Mouse (Mus musculus): ENCODE data around the gene Inava. TPM values are rescaled to one million over a fixed set of nuclear protein-coding genes. Genes with fewer than 3 reads are reported as not detected.
A peak's percentile ranks its signal among the peaks of the same experiment; 100 is the strongest.

Gene Inava
- polyA plus RNA-seq, 1 experiment from 2014 or later, result 13.3 TPM

- 15% methylated on average over 13 of the region's 13 CpGs for WGBS
- Histone ChIP-seq H3K36me3 (ENCODE audit: insufficient read depth, low read length) (no peaks in the 10 kb centered on the region), H3K4me2 (ENCODE audit: low read length) (peak overlapping the region; percentile 41), H3K4me1 (replicated peaks; ENCODE audit: insufficient read depth, low read length) (peaks cover 12% of the 10 kb centered on the region; the same call in 1 of the 2 replicates), H3K27ac (no peak overlapping the region), H3K4me3 (replicated peaks; ENCODE audit: low read depth, low read length) (no peak overlapping the region), H3K27me3 (ENCODE audit: insufficient read depth, low read length) (no peaks in the 10 kb centered on the region), H3K9me3 (replicated peaks; ENCODE audit: low read length) (no peaks in the 10 kb centered on the region), H3K9ac (ENCODE audit: low read depth, low read length) (no peak overlapping the region)
- ATAC-seq (replicated peaks; ENCODE audit: low FRiP score, low read depth) (peak; percentile 19), DNase-seq (ENCODE audit: low spot score) (peak; percentile 42)
- TF ChIP-seq CTCF (IDR thresholded peaks at IDR 0.05; ENCODE audit: low read depth), result no peak
Measured at GRCm38 (mm10) chr1:136174101-136174606, 59.9 kb downstream of the Inava start.

- WGBS, result 69% methylated on average over 12 of the region's 12 CpGs
- TF ChIP-seq CTCF (IDR thresholded peaks at IDR 0.05; ENCODE audit: low read depth), result no peak
- DNase-seq (ENCODE audit: low spot score) (no peak), ATAC-seq (replicated peaks; ENCODE audit: low FRiP score, low read depth) (peak; percentile 19; the same call in 1 of the 2 replicates)
- Histone ChIP-seq H3K9me3 (replicated peaks; ENCODE audit: low read length) (no peaks in the 10 kb centered on the region), H3K4me2 (ENCODE audit: low read length) (no peak overlapping the region), H3K27ac (no peak overlapping the region), H3K27me3 (ENCODE audit: insufficient read depth, low read length) (no peaks in the 10 kb centered on the region), H3K36me3 (ENCODE audit: insufficient read depth, low read length) (no peaks in the 10 kb centered on the region), H3K4me1 (replicated peaks; ENCODE audit: insufficient read depth, low read length) (peaks cover 12% of the 10 kb centered on the region; the same call in 1 of the 2 replicates), H3K4me3 (replicated peaks; ENCODE audit: low read depth, low read length) (no peak overlapping the region), H3K9ac (ENCODE audit: low read depth, low read length) (no peak overlapping the region)
Measured at GRCm38 (mm10) chr1:136172696-136173095, 61.4 kb downstream of the Inava start.

- H3K27ac ChIP-seq, result no peak overlapping the region
- 1% methylated on average over 5 of the region's 5 CpGs for WGBS
- no peak overlapping the region for H3K4me2 ChIP-seq (ENCODE audit: low read length)
Measured at GRCm38 (mm10) chr1:136170109-136170508, 64.0 kb downstream of the Inava start.

GRCm38 (mm10) chr1:136167657-136168056 is 66.4 kb downstream of the Inava start:
- Histone ChIP-seq H3K4me1 (replicated peaks; ENCODE audit: insufficient read depth, low read length) (no peaks in the 10 kb centered on the region), H3K4me3 (replicated peaks; ENCODE audit: low read depth, low read length) (no peak overlapping the region), H3K27me3 (ENCODE audit: insufficient read depth, low read length) (no peaks in the 10 kb centered on the region), H3K36me3 (ENCODE audit: insufficient read depth, low read length) (no peaks in the 10 kb centered on the region), H3K9me3 (replicated peaks; ENCODE audit: low read length) (no peaks in the 10 kb centered on the region), H3K4me2 (ENCODE audit: low read length) (no peak overlapping the region), H3K9ac (ENCODE audit: low read depth, low read length) (no peak overlapping the region), H3K27ac (no peak overlapping the region)
- WGBS, result 65% methylated on average over 8 of the region's 8 CpGs
- ATAC-seq (replicated peaks; ENCODE audit: low FRiP score, low read depth), result no peak
- peak; percentile 62 for DNase-seq (ENCODE audit: low spot score)
- TF ChIP-seq CTCF (IDR thresholded peaks at IDR 0.05; ENCODE audit: low read depth), result peak; percentile 68

More at GRCm38 (mm10) chr1:136170109-136170508, 64.0 kb downstream of the Inava start:
- TF ChIP-seq CTCF (IDR thresholded peaks at IDR 0.05; ENCODE audit: low read depth), result peak; percentile 98
- Histone ChIP-seq H3K4me3 (replicated peaks; ENCODE audit: low read depth, low read length) (no peak overlapping the region), H3K4me1 (replicated peaks; ENCODE audit: insufficient read depth, low read length) (peaks cover 12% of the 10 kb centered on the region; the same call in 1 of the 2 replicates), H3K36me3 (ENCODE audit: insufficient read depth, low read length) (no peaks in the 10 kb centered on the region), H3K27me3 (ENCODE audit: insufficient read depth, low read length) (no peaks in the 10 kb centered on the region), H3K9ac (ENCODE audit: low read depth, low read length) (no peak overlapping the region), H3K9me3 (replicated peaks; ENCODE audit: low read length) (no peaks in the 10 kb centered on the region)
- ATAC-seq (replicated peaks; ENCODE audit: low FRiP score, low read depth) (peak; percentile 61), DNase-seq (ENCODE audit: low spot score) (peak; percentile 92)

GRCm38 (mm10) chr1:136165436-136165835 is 68.6 kb downstream of the Inava start:
- no peak for ATAC-seq (replicated peaks; ENCODE audit: low FRiP score, low read depth)
- H3K4me3 ChIP-seq (replicated peaks; ENCODE audit: low read depth, low read length), result no peak overlapping the region

More at GRCm38 (mm10) chr1:136165436-136165835, 68.6 kb downstream of the Inava start:
- Histone ChIP-seq H3K36me3 (ENCODE audit: insufficient read depth, low read length) (no peaks in the 10 kb centered on the region), H3K27ac (no peak overlapping the region), H3K9ac (ENCODE audit: low read depth, low read length) (no peak overlapping the region), H3K4me2 (ENCODE audit: low read length) (no peak overlapping the region), H3K4me1 (replicated peaks; ENCODE audit: insufficient read depth, low read length) (no peaks in the 10 kb centered on the region), H3K9me3 (replicated peaks; ENCODE audit: low read length) (no peaks in the 10 kb centered on the region), H3K27me3 (ENCODE audit: insufficient read depth, low read length) (no peaks in the 10 kb centered on the region)
- no peak for DNase-seq (ENCODE audit: low spot score)
- no peak for TF ChIP-seq CTCF (IDR thresholded peaks at IDR 0.05; ENCODE audit: low read depth)
- 75% methylated on average over 2 of the region's 2 CpGs for WGBS

Other genes starting within 250 kb of the Inava start
- 0.20 and 0.25 TPM in 2 replicates for gene Igfn1, start 227.9 kb downstream of the Inava start, polyA plus RNA-seq (2015; fragmentation: Nextera tagmentation; extraction: Ambion mirVana)
- 223 and 242 TPM in 2 replicates for gene Tmem9, start 226.1 kb downstream of the Inava start, polyA plus RNA-seq (2015; fragmentation: Nextera tagmentation; extraction: Ambion mirVana)
- not detected in 2 replicates for gene Ascl5, start 183.5 kb downstream of the Inava start, polyA plus RNA-seq (2015; fragmentation: Nextera tagmentation; extraction: Ambion mirVana)
- gene Cacna1s, start 181.5 kb downstream of the Inava start, polyA plus RNA-seq (2015; fragmentation: Nextera tagmentation; extraction: Ambion mirVana), result 0.17 and 0.20 TPM in 2 replicates
- gene Kif21b, start 102.9 kb downstream of the Inava start, polyA plus RNA-seq (2015; fragmentation: Nextera tagmentation; extraction: Ambion mirVana), result 0.74 and 0.88 TPM in 2 replicates
- not detected in 2 replicates for gene Mroh3, start 21.4 kb downstream of the Inava start, polyA plus RNA-seq (2015; fragmentation: Nextera tagmentation; extraction: Ambion mirVana)
- gene Gpr25, start 26.6 kb upstream of the Inava start, polyA plus RNA-seq (2015; fragmentation: Nextera tagmentation; extraction: Ambion mirVana), result not detected in 2 replicates
- 8.1 and 8.6 TPM in 2 replicates for gene Camsap2, start 111.8 kb upstream of the Inava start, polyA plus RNA-seq (2015; fragmentation: Nextera tagmentation; extraction: Ambion mirVana)
- gene Ddx59, start 181.0 kb upstream of the Inava start, polyA plus RNA-seq (2015; fragmentation: Nextera tagmentation; extraction: Ambion mirVana), result 13.4 and 14.0 TPM in 2 replicates
- 1.7 and 2.0 TPM in 2 replicates for gene Kif14, start 232.1 kb upstream of the Inava start, polyA plus RNA-seq (2015; fragmentation: Nextera tagmentation; extraction: Ambion mirVana)

All from kidney, postnatal 0 days (tissue).